Mouse (Mus musculus): ENCODE measurements around the gene Fam118a. TPM values are rescaled to one million over a fixed set of nuclear protein-coding genes. Genes with fewer than 3 reads are reported as not detected.
"Not testable (repeated sequence)": the region's sequence is repeated elsewhere in the genome, so short reads cannot be mapped to it uniquely, and the experiment has no call there.

Fam118a gene
- polyA plus RNA-seq, 2 experiments = 15.5 to 21.7 TPM

DNA sequence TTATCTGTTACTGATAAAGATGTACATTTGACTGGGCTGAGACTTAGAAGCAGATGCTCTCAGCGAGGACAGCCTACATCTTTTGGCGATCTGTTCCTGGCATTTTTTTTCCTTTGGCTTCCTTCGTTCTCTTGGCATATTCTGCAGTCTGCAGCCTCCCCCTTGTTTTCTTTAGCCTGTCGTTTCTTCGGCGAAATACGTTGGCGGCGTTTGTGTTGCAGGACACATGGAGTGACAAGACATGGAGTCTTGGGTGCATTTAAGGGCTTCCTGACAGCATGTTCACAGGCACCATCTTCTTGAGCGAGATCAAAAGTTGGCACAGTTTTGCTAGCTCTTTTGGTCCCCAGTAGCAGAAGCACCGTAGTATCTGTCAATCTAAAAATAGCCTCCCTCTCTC is 13.0 kb upstream of the Fam118a start:
- H3K27ac ChIP-seq (replicated peaks; ENCODE audit: low read depth, low read length) = no peak overlapping the region
- peaks cover 10% of the 10 kb centered on the region; the same call in 1 of the 2 replicates for H3K27me3 ChIP-seq (ENCODE audit: control insufficient read depth, insufficient read depth, low read length)
- peaks cover 9% of the 10 kb centered on the region; the same call in 1 of the 2 replicates for H3K4me1 ChIP-seq (ENCODE audit: control insufficient read depth, insufficient read depth, low read length)
- DNase-seq (ENCODE audit: low spot score) = no peak
- H3K36me3 ChIP-seq (ENCODE audit: control insufficient read depth, insufficient read depth, low read length) = no peaks in the 10 kb centered on the region
- H3K4me2 ChIP-seq (replicated peaks; ENCODE audit: low read depth, low read length, severe bottlenecking) = no peak overlapping the region
- no peak overlapping the region for H3K4me3 ChIP-seq (replicated peaks; ENCODE audit: low read length)
- no peak for ATAC-seq (ENCODE audit: low FRiP score, low read depth)
- no peak overlapping the region for H3K9ac ChIP-seq (ENCODE audit: low read depth, low read length, severe bottlenecking)
- TF ChIP-seq POLR2A (IDR thresholded peaks at IDR 0.05; ENCODE audit: borderline replicate concordance, extremely low read depth, insufficient read depth, insufficient read length) = no peak
- no peaks in the 10 kb centered on the region for H3K9me3 ChIP-seq (ENCODE audit: control insufficient read depth, low read length)
- 84% methylated on average over 11 of the region's 11 CpGs for WGBS

DNA sequence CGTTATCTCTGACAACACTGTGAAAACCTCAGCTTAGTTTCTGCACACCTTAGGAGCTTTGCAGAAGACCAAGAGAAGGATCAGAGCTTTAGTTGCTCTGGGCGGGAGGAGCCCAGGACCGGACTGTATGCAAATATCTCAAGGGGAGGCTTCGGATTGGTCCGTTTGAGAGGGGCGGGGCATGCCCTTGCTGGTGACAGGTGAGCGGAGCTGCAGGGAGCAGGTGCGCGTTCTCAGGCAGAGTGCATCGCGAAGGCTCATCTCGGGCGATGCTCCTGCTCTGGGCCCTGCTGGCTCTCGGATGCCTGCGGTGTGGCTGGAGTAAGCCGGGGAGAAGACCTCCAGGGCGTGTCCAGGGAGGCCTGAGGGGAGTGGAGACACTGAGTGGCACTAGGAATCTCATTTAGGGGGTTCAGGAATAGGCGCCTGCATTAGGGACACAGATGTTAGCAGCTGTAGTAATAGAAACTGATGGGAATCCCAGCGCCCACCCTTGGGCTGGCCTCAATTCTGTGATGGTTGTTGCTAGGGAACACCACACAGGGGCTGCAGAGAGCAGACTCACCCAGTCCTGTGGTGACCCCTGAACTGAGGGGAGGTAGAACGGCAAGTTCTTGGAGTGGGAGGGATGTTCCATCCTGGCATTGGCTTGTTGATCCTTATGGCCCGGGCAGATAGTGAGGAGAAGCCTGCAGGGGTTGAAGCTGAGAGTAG is 11.6 kb upstream of the Fam118a start, which contains the start of gene Upk3a:
Upk3a (plus strand) TSS at position 191 of the 714 bp plus-strand sequence.
- H3K4me3 ChIP-seq (replicated peaks; ENCODE audit: low read length) = no peak within 1 kb of the TSS
- WGBS = 9% methylated on average over 21 of the region's 21 CpGs
- no peak within 1 kb of the TSS for H3K9ac ChIP-seq (ENCODE audit: low read depth, low read length, severe bottlenecking)
- H3K27me3 ChIP-seq (ENCODE audit: control insufficient read depth, insufficient read depth, low read length) = peaks cover 10% of the 10 kb centered on the region; the same call in 1 of the 2 replicates
- DNase-seq (ENCODE audit: low spot score) (no peak), ATAC-seq (ENCODE audit: low FRiP score, low read depth) (no peak)
- no peak for TF ChIP-seq POLR2A (IDR thresholded peaks at IDR 0.05; ENCODE audit: borderline replicate concordance, extremely low read depth, insufficient read depth, insufficient read length)
- no peak within 1 kb of the TSS for H3K27ac ChIP-seq (replicated peaks; ENCODE audit: low read depth, low read length)
- H3K36me3 ChIP-seq (ENCODE audit: control insufficient read depth, insufficient read depth, low read length) = no peaks in the 10 kb centered on the region
- H3K4me1 ChIP-seq (ENCODE audit: control insufficient read depth, insufficient read depth, low read length) = peaks cover 4% of the 10 kb centered on the region; the same call in 1 of the 2 replicates
- no peak within 1 kb of the TSS for H3K4me2 ChIP-seq (replicated peaks; ENCODE audit: low read depth, low read length, severe bottlenecking)
- no peaks in the 10 kb centered on the region for H3K9me3 ChIP-seq (ENCODE audit: control insufficient read depth, low read length)

DNA sequence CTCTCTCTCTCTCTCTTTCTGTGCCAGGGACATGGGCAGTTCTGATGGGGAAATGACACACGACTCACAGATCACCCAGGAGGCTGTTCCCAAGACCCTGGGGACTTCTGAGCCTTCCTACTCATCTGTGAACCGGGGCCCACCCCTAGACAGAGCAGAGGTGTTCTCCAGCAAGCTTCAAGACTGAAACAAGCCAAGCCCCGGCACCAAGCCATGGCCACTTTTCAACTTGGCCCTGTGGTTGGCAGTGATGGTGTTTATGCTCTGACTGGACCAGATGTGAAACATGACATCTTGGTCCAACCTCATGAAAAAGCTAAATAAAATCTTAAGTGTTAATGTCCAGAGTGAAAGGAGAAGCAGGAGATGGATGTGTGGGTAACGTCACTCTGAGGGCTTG is 6.5 kb upstream of the Fam118a start:
- no peaks in the 10 kb centered on the region for H3K27me3 ChIP-seq (ENCODE audit: control insufficient read depth, insufficient read depth, low read length)
- H3K4me2 ChIP-seq (replicated peaks; ENCODE audit: low read depth, low read length, severe bottlenecking) = no peak overlapping the region
- H3K9me3 ChIP-seq (ENCODE audit: control insufficient read depth, low read length) = no peaks in the 10 kb centered on the region
- ATAC-seq (ENCODE audit: low FRiP score, low read depth) (no peak), DNase-seq (ENCODE audit: low spot score) (no peak)
- H3K4me3 ChIP-seq (replicated peaks; ENCODE audit: low read length) = no peak overlapping the region
- H3K9ac ChIP-seq (ENCODE audit: low read depth, low read length, severe bottlenecking) = no peak overlapping the region
- no peaks in the 10 kb centered on the region for H3K4me1 ChIP-seq (ENCODE audit: control insufficient read depth, insufficient read depth, low read length)
- TF ChIP-seq POLR2A (IDR thresholded peaks at IDR 0.05; ENCODE audit: borderline replicate concordance, extremely low read depth, insufficient read depth, insufficient read length) = no peak
- WGBS = 60% methylated on average over 4 of the region's 4 CpGs
- no peaks in the 10 kb centered on the region for H3K36me3 ChIP-seq (ENCODE audit: control insufficient read depth, insufficient read depth, low read length)
- H3K27ac ChIP-seq (replicated peaks; ENCODE audit: low read depth, low read length) = no peak overlapping the region

DNA sequence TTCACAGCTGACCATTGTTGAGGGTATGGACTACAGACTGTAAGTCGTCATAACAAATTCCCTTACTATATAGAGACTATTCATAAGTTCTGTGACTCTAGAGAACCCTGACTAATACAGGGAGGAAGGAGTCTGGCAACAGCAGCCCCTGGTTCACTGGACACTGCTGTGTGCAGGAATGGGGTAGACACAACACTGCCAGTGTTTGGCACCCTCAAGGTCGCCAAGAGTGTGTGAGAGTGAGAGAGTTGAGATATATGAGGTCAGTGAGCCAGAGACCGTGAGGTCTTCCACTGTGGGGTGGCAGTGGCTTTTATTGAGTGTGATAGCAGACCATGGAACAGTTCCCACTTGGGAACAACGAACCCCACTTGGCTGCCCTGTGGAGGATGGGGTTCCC is 2.6 kb upstream of the Fam118a start:
- H3K27me3 ChIP-seq (ENCODE audit: control insufficient read depth, insufficient read depth, low read length) = no peaks in the 10 kb centered on the region
- H3K4me3 ChIP-seq (replicated peaks; ENCODE audit: low read length) = no peak overlapping the region
- no peak for TF ChIP-seq POLR2A (IDR thresholded peaks at IDR 0.05; ENCODE audit: borderline replicate concordance, extremely low read depth, insufficient read depth, insufficient read length)
- DNase-seq (ENCODE audit: low spot score) (no peak), ATAC-seq (ENCODE audit: low FRiP score, low read depth) (no peak)
- no peaks in the 10 kb centered on the region for H3K9me3 ChIP-seq (ENCODE audit: control insufficient read depth, low read length)
- no peaks in the 10 kb centered on the region for H3K36me3 ChIP-seq (ENCODE audit: control insufficient read depth, insufficient read depth, low read length)
- H3K4me1 ChIP-seq (ENCODE audit: control insufficient read depth, insufficient read depth, low read length) = no peaks in the 10 kb centered on the region
- H3K9ac ChIP-seq (ENCODE audit: low read depth, low read length, severe bottlenecking) = no peak overlapping the region
- H3K27ac ChIP-seq (replicated peaks; ENCODE audit: low read depth, low read length) = no peak overlapping the region
- no peak overlapping the region for H3K4me2 ChIP-seq (replicated peaks; ENCODE audit: low read depth, low read length, severe bottlenecking)
- 68% methylated on average over 4 of the region's 4 CpGs for WGBS

DNA sequence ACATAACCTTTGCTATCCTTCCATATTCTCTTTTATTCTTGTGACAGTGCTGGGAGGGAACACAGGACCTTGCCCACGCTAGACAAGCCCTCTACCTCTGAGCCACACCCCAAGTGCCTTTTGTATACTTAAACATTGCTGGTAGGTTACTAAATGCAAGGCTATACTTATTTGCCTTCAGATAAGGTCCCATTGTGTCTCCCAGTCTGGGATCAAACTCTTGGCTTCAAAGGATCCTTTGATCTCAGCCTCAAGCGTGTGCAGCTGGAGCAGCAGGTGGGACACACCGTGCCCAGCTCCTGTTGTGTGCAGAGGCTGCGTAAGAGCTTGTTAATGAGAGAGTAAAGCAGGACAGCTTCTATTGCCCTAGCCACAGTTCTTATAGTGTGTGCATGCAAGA is 1.0 kb upstream of the Fam118a start:
- TF ChIP-seq POLR2A (IDR thresholded peaks at IDR 0.05; ENCODE audit: borderline replicate concordance, extremely low read depth, insufficient read depth, insufficient read length) = no peak
- ATAC-seq (ENCODE audit: low FRiP score, low read depth) (no peak), DNase-seq (ENCODE audit: low spot score) (no peak)
- Histone ChIP-seq H3K4me3 (replicated peaks; ENCODE audit: low read length) (no peak overlapping the region), H3K36me3 (ENCODE audit: control insufficient read depth, insufficient read depth, low read length) (no peaks in the 10 kb centered on the region), H3K9ac (ENCODE audit: low read depth, low read length, severe bottlenecking) (no peak overlapping the region), H3K9me3 (ENCODE audit: control insufficient read depth, low read length) (no peaks in the 10 kb centered on the region), H3K4me2 (replicated peaks; ENCODE audit: low read depth, low read length, severe bottlenecking) (no peak overlapping the region), H3K27ac (replicated peaks; ENCODE audit: low read depth, low read length) (no peak overlapping the region), H3K4me1 (ENCODE audit: control insufficient read depth, insufficient read depth, low read length) (no peaks in the 10 kb centered on the region), H3K27me3 (ENCODE audit: control insufficient read depth, insufficient read depth, low read length) (no peaks in the 10 kb centered on the region)
- WGBS = 40% methylated on average over 4 of the region's 4 CpGs

DNA sequence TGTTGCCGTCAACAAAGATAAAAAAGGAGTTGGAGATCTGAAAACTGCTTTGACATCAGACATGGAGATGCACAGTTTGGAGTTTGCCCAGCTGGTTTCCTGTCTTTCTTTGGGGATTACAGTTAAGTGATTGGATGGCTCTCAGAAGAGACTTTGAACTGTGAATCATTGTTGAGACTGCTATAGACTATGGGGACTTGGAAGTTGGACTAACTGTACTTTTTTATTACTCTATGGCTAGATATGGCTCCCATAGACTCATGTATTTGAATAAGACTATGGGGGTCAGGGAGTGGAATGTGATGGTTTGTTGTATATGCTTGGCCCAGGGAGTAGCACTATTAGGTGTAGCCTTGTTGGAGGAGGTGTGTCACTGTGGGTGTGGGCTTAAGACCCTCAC is 1.9 kb downstream of the Fam118a start:
- H3K27ac ChIP-seq (replicated peaks; ENCODE audit: low read depth, low read length); H3K36me3 ChIP-seq (ENCODE audit: control insufficient read depth, insufficient read depth, low read length); ATAC-seq (ENCODE audit: low FRiP score, low read depth); H3K4me3 ChIP-seq (replicated peaks; ENCODE audit: low read length); H3K27me3 ChIP-seq (ENCODE audit: control insufficient read depth, insufficient read depth, low read length); H3K9me3 ChIP-seq (ENCODE audit: control insufficient read depth, low read length); H3K4me1 ChIP-seq (ENCODE audit: control insufficient read depth, insufficient read depth, low read length); H3K4me2 ChIP-seq (replicated peaks; ENCODE audit: low read depth, low read length, severe bottlenecking); H3K9ac ChIP-seq (ENCODE audit: low read depth, low read length, severe bottlenecking); DNase-seq (ENCODE audit: low spot score): not testable (repeated sequence)
- WGBS = 67% methylated on average over 1 of the region's 1 CpGs
